Mouse (Mus musculus) embryo, embryonic 11 days (tissue): Measurements from ENCODE around the gene Krt36.

Experiments used
- DNase-seq: peaks from one replicate; pipeline ENCODE4 v3.0.0-alpha.2; 2015

The Krt36 gene

DNA sequence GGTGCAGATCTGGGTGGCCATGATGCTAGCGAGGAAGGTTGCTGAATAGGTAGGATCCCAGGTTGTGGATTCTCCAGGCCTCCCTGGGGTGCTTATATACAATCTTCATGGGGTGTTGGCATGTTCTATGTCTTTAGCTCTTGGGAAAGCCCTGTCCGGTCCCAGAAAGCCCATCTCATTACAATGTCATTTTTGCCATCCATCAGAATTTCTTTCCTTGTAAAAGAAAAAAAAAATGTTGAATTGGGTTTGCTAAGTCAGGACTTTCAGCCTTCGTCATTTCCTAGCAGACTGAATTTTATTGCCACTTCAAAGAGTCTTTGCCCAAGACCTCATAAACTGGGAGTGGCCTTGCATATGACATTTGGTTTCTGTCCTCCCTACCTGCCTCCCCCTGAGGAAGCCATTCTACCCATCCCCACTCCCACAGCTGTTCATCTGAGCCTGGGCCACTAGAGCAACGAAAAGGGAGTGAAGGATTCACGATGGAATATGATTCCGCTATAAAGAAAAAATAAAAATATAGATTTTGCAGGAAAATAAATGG, at the start of gene Krt36:
TSS of gene Krt36 (minus strand) at position 51 of the 547 bp plus-strand sequence.
- no peak for DNase-seq

DNA sequence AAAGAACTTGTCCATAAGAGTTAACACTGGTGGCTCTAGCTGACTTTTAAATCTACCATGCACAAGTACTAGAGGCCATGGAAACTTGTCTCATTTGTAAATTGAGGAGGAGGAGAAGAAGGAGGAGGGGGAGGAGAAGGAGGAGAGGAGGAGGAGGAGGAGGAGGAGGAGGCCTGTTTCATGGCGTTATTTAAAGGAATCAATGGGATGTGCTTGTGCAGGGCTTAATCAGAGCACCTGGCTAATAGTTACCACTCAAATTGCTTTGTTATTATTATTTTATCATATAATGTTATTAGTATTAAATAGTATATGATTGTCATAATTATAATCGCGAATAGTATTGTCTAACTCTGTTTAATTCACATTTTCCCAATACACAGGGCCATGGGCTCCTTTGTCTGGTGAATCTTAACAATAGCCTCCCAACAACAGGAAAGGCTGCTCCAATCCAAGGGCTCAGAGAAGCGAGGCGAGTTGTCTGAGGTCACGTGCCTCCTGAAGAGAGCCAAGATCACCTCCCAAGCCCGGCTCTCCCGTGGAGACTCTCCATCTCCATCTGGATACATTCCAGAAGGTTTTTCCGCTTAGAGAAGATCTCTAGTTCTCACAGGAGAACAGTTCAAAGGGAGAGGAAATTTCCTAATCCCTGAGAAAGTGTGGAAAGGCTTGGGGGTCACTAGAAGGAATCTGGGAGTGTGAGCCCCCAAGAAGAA, 43.3 kb upstream of the Krt36 start, which contains the start of gene Krt19:
TSS of gene Krt19 (minus strand) at position 51 of the 716 bp plus-strand sequence.
- no peak for DNase-seq

DNA sequence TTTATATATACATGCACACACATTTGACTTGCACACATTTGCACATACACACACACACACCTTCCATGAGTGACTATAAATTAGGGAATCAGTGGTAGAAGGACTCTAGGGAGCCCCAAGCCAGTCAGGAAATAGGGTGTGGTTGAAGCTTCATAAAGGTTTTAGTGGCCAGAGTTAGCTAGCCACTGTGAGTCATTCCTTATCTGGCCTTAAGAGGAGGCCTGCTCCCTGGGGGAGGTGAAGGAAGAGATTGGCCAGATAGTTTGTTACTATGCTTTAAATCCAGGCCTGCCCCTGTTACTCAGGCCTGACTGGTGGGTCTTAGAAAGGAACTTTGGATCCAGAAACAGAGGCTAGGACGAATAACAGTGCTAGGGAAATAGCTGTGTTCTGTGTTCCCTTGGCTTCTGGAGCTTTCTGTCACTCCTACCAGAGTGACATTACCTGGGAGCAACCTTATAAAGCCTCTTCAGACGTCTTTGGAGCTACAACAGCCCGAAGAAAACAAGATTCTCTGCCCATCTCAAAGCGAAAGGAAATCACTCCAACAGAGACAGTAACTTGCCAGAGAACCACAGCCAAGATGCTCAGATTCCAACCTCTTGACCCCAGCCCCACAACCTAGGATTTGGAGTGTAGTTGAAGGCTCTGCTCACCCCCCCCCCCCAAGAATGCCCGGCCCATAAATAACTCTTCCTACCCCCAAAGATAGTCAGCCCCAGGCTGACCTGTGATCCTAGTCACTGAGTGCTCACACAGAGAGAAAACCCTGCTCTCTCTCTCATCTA, 42.3 kb upstream of the Krt36 start:
- DNase-seq, result no peak

DNA sequence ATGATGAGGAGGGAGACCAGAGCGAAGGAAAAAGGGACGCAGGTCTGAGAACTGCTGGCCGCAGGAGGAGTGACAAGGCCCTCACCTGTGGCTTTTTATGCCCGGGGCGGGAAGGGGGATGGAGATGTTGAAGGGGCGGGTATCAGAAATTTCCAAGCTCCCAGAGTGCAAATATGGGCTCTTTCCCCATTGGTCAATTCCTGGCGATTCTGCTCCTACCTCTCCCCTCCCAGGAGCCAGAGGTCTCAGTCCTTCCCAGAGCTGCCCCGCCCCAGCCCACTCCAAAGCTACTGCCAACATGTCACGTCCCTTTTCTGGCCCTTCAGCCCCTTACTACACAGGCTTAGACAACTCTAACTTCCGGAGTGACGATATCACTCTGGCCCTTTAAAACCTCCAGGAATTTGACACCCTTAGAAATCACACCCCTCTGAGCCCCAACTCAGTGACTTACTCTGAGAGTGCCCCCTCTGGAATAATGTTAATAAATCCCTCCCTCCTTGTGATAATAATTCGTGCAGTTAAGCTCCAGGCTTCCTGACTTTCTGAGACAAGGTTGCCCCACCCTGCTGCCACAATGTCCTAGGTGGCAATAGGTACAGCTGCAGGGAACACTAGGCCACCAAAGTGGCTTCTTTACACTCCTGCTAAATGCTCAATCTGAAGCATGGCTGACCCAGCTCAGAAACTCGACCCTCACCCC, 40.6 kb upstream of the Krt36 start:
- no peak for DNase-seq

DNA sequence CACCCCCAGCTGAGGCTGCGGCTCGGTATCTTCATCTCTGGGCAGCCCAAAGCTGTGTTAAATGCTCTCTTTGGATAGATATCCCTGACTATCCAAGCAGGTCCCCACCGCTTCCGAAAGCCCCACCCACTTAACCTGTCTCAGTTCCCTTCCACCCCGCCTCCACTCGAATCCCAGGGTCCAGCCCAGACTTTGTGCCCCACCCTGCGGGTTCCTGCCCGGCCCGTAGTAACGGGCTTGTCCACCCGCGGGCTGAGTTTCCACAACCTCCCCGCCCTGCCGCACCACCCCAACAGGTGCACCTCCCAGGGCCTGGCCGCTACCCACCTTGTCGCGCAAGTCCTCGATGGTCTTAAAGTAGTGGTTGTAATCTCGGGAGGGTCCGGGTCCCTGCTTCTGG, 39.7 kb upstream of the Krt36 start:
- no peak for DNase-seq

DNA sequence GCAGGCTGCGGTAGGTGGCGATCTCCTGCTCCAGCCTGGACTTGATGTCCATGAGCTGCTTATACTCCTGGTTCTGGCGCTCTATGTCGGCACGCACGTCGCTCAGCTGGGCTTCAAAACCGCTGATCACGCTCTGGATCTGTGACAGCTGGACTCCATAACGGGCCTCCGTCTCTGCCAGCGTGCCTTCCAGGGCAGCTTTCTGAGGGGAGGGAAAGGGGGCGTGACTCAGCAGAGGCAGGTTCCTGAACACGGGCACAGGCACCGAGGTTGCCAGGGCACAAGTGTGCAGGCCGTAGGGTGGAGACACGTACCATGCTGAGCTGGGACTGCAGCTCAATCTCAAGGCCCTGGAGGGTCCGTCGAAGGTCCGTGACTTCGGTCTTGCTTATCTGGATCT, 35.5 kb upstream of the Krt36 start:
- no peak for DNase-seq

DNA sequence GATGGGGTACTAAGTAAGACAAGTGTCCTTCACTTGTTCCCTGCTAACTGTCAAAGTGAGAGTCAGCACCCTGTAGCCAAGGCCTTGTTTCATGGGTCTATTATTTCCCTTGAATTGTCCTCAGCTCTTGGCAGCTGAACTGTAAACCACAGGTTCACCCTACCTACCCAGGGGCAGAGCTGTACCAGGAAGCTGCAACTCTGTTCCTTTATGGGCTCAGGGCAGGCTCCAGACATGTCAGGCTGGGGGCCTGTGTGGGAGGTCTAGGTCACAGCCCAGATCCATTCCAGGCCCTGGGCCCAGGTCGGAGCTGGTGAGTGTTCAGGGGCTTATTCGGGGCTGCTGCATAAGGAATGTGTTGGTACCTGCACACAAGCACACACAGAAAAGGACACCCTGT, 34.0 kb upstream of the Krt36 start:
- no peak for DNase-seq

DNA sequence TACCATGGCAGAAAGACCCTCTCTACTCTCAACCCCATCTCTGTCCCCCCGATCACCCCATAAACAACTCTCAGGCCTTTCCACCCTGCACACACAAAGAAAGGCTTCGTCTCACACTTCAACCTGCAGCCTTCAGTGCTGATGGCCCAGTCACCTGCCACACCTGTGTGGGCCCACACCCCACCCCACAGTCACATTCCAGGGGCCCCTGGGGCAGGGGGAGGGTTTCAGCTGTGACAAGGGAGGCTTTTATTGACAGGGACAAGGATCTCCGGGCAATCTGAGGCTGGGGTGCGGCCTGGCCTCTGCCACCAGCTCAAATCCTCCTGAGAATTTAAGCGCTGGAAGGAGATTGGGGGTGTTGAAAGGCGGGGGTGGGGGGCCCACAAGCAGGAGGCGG, 33.4 kb upstream of the Krt36 start:
- no peak for DNase-seq

DNA sequence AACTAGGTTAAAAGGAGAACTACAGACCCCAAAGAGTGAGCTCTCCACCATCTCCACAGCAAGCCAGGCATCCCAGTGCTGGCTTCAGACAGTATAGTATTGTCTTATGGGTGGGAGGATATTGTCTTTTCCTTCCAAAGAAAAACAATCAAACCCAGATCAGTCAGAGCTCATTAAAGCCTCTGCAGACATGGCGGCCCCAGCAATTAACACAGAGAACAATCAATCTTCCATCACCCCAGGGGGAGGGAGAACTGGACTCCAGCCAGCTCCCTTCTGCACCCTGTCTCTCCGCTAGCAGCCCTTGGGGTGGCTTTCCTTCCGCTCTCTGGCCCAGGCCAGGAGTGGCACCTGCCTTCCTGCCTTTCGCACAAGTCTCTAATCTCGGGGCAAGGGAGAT, 32.3 kb upstream of the Krt36 start:
- DNase-seq, result no peak

DNA sequence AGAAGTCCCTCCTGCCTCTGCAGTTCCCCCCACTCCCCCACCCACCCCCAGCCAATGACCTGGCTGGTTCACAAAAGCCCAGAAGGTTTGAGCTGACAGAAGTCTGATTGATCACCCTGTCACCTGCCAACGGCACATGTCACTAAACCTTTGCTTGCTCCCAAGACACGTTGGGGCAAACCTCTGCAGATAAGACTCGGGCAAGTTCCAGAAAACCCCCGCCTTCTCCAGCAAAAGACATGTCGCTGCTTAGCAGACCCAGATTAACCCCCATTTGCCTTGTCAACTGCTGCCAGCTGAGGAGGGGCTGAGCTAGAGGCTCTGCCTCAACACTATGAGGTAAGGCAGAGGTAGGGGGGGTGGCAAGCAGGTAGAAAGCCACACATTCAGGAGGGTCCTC, 31.1 kb upstream of the Krt36 start:
- no peak for DNase-seq

DNA sequence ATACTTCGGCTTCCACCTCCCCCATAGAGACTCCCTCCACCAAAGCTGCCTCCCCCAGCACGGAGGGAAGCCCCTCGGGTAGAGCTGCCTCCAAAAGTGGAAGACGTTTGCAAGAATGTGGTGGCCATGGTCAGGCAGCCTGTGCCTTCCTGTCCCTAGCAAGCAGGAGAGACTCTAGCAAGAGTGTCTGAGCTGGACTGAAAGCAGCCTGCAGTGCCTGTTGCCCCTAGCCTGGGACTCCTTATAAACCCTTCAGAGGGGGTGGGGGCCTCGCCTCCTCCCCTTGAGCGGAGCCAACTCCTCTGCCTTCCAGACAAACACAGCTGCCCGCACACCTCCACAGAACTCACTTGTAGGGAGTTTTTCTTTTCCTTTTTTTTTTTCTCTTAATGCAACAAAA, 30.3 kb upstream of the Krt36 start, which contains the start of gene Krt15:
TSS of gene Krt15 (minus strand) at position 198 of the 400 bp plus-strand sequence.
- no peak for DNase-seq

DNA sequence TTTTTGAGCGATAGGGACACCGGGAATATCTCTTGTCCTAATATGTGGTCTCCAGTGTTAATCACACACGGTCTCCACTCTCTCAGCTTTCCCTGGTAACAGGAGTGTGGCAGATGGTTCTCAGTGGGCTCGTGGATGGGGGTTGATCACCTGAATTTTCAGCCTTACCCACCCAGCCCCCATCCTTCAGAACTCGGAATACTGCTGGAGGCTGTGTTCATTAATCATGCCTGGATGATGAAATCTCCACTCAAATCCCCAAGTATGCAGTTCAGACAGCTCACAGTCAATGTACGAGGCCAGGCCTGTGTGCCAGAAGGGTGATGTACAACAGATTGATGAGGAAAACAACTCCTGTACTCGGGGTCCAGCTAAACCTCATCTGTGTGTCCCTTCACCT, 19.5 kb upstream of the Krt36 start:
- DNase-seq, result no peak

DNA sequence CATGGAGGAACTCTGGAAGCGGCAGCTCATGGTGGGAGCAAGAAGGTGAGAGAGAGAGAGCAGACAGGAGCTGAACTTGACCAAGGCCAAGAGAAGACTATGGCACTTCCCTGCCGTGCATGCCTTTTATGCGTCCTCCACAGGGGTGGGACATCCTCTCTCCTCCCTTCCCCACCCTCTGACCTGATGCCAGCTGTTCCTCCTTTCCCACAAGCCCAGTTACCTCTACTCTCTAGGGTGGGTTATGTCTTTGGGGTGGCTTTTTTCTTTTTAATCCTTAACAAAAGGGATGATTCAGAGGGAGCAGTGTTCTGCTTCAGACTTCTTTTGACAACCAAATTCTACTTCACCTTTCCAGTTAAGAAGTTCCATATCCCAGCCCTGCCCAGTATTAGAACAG, 16.0 kb upstream of the Krt36 start, which contains the start of gene Krt13:
TSS of gene Krt13 (minus strand) at position 101 of the 400 bp plus-strand sequence.
- no peak for DNase-seq

DNA sequence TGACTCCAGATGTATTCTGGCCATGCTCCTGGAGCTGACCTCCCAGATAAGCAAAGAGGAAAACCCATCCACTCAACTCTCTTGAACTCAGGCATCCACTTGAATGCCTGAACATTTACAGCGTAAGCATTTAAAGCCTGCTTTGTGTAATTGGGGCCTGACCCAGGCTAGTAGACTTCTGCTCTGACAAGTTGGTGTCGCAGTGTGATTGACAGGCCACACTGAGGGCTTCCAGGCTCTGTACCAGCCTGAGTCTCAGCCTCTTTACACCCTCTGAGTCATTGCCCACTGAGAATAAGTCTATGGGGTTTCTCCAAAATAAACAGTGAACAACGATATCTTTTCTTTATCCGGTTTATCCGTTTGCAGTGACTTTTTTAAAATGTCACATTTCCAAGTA, 14.9 kb upstream of the Krt36 start:
- DNase-seq, result no peak

DNA sequence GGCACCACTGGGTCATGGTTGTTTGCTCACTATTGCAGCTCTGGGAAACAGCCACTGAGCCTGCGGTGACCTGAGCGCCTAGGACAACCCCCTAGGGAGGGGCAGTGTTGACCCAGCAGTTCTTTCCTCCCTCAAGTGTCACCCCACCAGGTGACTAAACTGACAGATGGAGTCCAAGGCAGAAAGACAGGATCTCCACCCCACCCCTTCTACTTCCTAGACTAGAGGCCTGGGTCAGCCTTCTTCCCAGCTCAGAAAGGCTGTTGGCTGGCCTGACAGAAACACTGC, 8.3 kb upstream of the Krt36 start:
- no peak for DNase-seq

DNA sequence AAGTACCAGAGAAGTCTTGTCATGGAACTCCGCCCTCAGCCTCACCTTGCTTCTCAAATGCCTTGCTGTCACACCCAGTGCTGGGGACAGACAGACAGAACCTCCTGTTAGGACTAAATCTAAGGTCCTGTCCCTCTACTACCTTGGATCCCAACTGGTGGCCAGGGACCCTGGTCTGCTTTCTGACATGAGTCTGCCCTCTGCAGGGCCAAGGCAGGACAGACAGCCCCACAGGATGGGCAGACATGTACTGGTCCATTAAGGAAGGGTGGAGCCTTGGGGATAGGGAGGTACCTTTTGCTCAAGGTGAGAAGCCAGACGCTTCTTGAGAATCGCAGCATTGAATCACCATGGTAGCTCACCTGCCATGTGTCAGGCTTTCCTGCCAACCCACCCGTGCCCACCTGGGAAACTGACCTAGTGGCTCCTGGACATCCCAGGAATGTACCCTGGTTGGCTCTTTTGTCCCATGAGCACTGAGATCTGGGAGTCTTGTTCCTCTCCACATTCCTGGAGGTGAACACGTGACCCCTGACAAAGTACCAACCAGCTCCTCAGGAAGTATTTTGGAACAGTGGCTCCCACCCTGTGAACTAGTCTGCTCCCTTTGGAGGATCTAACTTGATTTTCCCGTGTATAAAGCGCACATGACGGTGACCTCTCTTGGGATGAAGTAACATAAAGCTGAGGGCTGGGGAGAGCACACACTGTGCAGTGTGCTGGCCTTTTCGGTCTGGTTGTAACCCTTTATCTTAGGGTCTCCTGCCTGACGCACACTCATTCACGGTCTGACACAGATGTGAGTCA, 7.7 kb upstream of the Krt36 start:
- DNase-seq, result no peak

DNA sequence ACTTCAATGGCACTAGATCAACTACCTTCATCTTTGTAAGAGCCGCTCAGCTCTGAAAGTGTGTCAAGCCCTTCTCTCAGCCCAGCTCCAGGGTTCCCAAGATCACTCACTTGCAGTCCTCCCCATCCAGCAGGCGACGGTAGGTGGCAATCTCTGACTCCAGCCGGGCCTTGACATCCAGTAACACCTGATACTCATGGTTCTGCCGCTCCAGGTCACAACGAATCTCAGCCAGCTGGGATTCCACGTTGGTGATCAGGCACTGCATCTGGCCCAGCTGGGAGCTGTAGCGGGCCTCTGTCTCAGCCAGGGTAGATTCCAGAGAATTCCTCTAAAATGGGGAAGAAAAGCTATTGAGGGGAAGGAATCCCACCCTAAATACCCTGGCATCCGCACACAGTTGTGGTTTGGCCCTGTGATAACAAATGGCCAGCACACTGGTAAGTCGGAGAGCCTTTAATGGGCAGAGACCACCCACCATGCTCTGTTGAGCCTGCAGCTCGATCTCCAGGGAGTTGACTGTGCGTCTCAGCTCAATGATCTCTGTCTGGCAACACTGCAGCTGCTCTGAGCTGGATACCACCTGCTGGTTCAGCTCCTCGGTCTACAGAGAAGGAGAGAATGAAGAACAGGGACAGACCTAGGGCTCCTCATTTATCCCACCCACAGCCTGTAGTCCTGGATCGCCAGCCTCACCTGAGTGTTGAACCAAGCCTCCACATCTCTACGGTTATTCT, 2.6 kb downstream of the Krt36 start:
- DNase-seq, result no peak

DNA sequence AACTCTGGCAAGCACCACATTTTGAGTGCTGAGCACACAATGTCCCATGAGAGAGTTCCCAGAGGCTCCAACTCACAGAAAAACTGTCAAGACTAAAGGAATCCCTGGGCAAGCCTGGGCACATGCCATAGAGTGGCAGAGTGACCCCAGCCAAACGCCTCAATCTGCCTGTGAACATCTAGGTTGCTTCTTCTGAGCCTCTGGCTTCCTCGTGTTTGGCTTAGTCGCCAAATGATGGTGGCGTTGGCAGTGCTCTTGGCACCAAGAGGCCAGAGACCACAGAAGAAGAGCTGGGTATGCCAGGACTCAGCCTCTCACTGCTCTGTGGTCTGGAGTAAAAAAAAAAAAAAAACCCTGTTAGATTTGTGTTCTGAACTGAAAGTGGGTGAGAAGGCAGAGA, 5.0 kb downstream of the Krt36 start:
- no peak for DNase-seq

DNA sequence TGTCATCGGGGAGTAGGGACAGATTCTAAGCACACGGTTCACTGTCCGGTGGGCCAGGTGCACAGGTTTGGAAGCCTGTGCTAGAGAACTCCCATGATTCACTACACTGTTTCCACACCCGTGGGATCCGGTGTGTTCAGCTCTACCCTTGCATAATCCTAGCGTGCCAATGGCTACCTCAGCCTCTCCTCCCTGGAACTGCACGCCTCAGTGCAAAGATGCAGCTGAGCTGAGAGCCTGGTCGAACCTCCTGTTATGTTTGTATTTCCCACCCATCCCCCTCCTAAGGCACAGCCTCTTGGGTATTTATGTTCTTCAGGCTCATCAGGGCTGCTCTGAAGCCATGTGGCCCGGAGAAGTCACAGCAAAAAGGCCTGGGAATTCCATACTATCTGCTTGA, 7.6 kb downstream of the Krt36 start:
- DNase-seq, result peak; percentile 24

DNA sequence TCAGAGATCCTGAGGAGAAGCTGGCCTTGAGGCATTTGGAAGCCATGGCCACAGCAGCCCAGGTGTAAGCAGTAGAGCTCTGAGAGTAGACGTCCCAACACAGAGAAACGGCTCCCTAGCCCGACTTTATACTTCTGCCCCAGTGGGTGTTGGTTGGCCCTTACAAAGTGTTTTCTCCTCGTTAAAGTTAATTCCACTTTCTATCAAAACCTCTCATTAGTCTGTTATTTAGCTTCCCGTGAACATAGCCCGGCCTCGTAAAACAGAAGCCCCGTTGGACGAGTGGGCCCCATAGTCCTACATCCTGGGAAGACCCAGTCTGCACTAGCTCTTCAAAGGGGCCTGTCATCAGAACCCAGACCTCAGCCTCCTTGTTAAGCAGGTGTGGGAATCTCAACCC, 9.3 kb downstream of the Krt36 start, which contains the start of gene Krt35:
TSS of gene Krt35 (minus strand) at position 101 of the 400 bp plus-strand sequence.
- DNase-seq, result no peak

DNA sequence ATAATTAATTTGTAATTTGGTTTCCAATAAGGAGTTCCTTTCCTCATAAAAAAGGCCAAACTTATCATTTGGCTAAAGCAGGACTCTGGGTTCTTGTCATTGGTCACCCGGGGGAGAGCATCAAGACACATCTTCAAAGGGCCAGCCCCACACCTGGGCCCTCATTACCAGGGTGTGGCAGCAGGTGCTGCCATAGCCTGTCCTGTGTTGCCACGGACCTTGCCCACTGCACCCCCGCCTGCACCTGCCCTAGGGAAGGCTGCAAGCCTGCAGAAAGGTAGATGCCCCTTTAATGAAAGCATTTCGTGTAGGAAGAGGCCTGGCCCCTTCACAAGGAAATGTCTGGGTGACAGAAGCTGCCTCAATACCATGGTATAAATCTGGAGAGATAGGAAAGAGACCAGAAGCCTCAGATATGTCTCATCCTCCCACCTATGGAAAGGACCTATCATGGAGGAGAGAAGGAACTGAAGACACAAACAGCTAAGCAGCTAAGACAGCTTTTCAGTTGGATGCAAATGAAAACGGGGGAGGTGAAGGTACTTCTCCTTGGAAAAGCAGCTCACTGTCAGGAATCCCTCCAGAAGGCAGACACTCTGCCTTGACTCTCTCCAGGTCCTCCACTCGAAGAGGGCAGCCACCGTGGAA, 16.9 kb downstream of the Krt36 start:
- no peak for DNase-seq
